Mouse (Mus musculus): ENCODE data around the gene Zfp932. TPM values are rescaled to one million over a fixed set of nuclear protein-coding genes. Genes with fewer than 3 reads are reported as not detected.

The Zfp932 gene
- polyA plus RNA-seq (2012; rRNA removed) = 1.5 and 3.7 TPM in 2 replicates

DNA sequence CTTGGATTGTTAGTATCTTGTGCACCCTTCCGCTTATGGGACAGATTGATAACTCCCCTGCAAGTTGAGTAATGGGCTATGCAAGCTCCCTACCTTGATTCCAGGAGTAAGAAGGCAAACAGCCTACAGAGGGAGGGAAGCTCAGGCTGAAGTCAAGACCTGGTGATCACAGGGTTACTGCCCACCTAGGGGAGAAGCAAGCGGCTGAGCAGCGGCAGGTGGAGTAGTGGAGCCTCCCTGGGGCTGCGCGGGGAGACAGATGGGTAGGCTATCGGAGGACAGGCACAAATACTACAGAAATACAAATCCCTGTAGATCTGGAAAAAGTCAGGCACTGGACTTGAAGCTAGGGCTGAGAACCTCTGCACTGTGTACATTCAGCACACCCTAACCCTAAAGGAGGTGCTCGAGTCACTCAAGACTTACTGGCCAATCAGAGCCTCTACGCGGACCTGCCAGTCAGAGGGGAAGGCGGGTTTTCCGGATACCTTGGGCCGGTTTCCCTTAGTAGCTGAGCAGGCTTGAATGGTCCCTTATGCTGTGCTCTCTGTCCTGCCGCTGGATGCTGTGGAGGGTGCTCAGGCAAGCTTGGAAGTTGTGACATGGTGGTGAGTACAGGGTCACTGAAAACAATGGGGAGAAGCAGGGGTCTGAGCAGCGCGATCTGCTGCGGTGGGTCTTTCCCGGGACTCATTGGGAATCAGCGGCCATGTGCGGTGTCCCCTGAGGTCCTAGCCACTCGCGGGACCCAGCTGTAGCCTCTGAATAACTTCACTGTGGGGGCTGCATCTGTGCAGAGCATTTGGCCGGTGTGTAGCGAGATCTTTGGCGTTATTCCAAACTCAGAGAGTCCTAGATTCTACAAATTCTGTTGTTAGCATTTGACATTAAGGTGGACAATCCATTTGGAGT is at the start of gene Zfp932:
TSS of gene Zfp932 (plus strand) at position 496 of the 912 bp plus-strand sequence.

Other genes starting within 250 kb of the Zfp932 start
- gene 4930522L14Rik, start 244.6 kb upstream of the Zfp932 start, polyA plus RNA-seq (2012; rRNA removed) = 1.1 and 1.3 TPM in 2 replicates
- 1.2 and 21.5 TPM in 2 replicates for gene Gm15446, start 73.1 kb upstream of the Zfp932 start, polyA plus RNA-seq (2012; rRNA removed)
- 0.12 TPM in 1 of 2 replicates, not detected in the other for gene Gm17655, start 76.0 kb downstream of the Zfp932 start, polyA plus RNA-seq (2012; rRNA removed)
- 0.10 TPM in 1 of 2 replicates, not detected in the other for gene Gm35315, start 97.9 kb downstream of the Zfp932 start, polyA plus RNA-seq (2012; rRNA removed)
- 0.42 and 1.0 TPM in 2 replicates for gene Plcxd1, start 103.4 kb downstream of the Zfp932 start, polyA plus RNA-seq (2012; rRNA removed)
- 205 and 214 TPM in 2 replicates for gene Gtpbp6, start 111.7 kb downstream of the Zfp932 start, polyA plus RNA-seq (2012; rRNA removed)
- gene Zfp605, start 113.6 kb downstream of the Zfp932 start, polyA plus RNA-seq (2012; rRNA removed) = 0.25 and 0.47 TPM in 2 replicates
- gene Chfr, start 139.3 kb downstream of the Zfp932 start, polyA plus RNA-seq (2012; rRNA removed) = 45.8 and 52.5 TPM in 2 replicates
- 14.8 and 15.8 TPM in 2 replicates for gene Golga3, start 180.2 kb downstream of the Zfp932 start, polyA plus RNA-seq (2012; rRNA removed)
- 16.3 and 19.1 TPM in 2 replicates for gene Ankle2, start 234.5 kb downstream of the Zfp932 start, polyA plus RNA-seq (2012; rRNA removed)

Data from ovary, adult 2 months (tissue).